Mouse (Mus musculus): ENCODE measurements around the gene Adam22.

GRCm38 (mm10) chr5:8178111-8178510 lies 189.8 kb downstream of the Adam22 start:
- no peak for TF ChIP-seq CTCF (IDR thresholded peaks at IDR 0.05; ENCODE audit: low read depth, low read length)
- TF ChIP-seq GATA1 (IDR thresholded peaks at IDR 0.05; ENCODE audit: borderline replicate concordance, low read length), result no peak
- TF ChIP-seq GATA2 (IDR thresholded peaks at IDR 0.05; ENCODE audit: borderline replicate concordance, low read depth, low read length), result no peak

Data from G1E (cell line).